Mouse (Mus musculus): ENCODE measurements around the gene Dazap1. TPM values are rescaled to one million over a fixed set of nuclear protein-coding genes. Genes with fewer than 3 reads are reported as not detected.

Dazap1 gene
- total and polyA plus RNA-seq, 3 experiments: 151 to 533 (median 191) TPM

- Histone ChIP-seq H3K9me3 (replicated peaks) (no peaks in the 10 kb centered on the region), H3K4me3 (ENCODE audit: low read depth, low read length) (peak overlapping the region; percentile 83), H3K36me3 (replicated peaks) (peaks cover 43% of the 10 kb centered on the region), H3K4me1 (ENCODE audit: insufficient read depth, low read depth, low read length) (peaks cover 56% of the 10 kb centered on the region), H3K27me3 (ENCODE audit: insufficient read depth, low read length) (peaks cover 19% of the 10 kb centered on the region)
- TF ChIP-seq CTCF (IDR thresholded peaks at IDR 0.05; ENCODE audit: low read depth, low read length): no peak
- TF ChIP-seq GATA2 (IDR thresholded peaks at IDR 0.05; ENCODE audit: borderline replicate concordance, low read depth, low read length): no peak
- no peak for TF ChIP-seq POLR2AphosphoS5 (IDR thresholded peaks at IDR 0.05; ENCODE audit: insufficient replicate concordance, low read depth, low read length)
- TF ChIP-seq TAL1 (conservative IDR thresholded peaks at IDR 0.05; ENCODE audit: low read depth, low read length): no peak
- no peak for TF ChIP-seq GATA1 (IDR thresholded peaks at IDR 0.05; ENCODE audit: borderline replicate concordance, low read length)
- ATAC-seq (ENCODE audit: extremely low read depth, insufficient number of reproducible peaks, low FRiP score, poor library complexity, severe bottlenecking) (no peak), DNase-seq (ENCODE audit: low spot score) (no peak)
These were observed 32.0 kb downstream of the Dazap1 start for GRCm38 (mm10) chr10:80293325-80293724.

GRCm38 (mm10) chr10:80294311-80294710 lies 33.0 kb downstream of the Dazap1 start:
- Histone ChIP-seq H3K4me1 (ENCODE audit: insufficient read depth, low read depth, low read length) (peaks cover 52% of the 10 kb centered on the region), H3K4me3 (ENCODE audit: low read depth, low read length) (peak overlapping the region; percentile 83)
- ATAC-seq (ENCODE audit: extremely low read depth, insufficient number of reproducible peaks, low FRiP score, poor library complexity, severe bottlenecking): no peak

GRCm38 (mm10) chr10:80294788-80295303 lies 33.6 kb downstream of the Dazap1 start:
- no peak for ATAC-seq (ENCODE audit: extremely low read depth, insufficient number of reproducible peaks, low FRiP score, poor library complexity, severe bottlenecking)
- Histone ChIP-seq H3K36me3 (replicated peaks) (peaks cover 31% of the 10 kb centered on the region), H3K27me3 (ENCODE audit: insufficient read depth, low read length) (peaks cover 34% of the 10 kb centered on the region), H3K4me1 (ENCODE audit: insufficient read depth, low read depth, low read length) (peaks cover 52% of the 10 kb centered on the region), H3K9me3 (replicated peaks) (no peaks in the 10 kb centered on the region), H3K4me3 (ENCODE audit: low read depth, low read length) (peak overlapping the region; percentile 83; the same call in 1 of the 2 replicates)
- DNase-seq (ENCODE audit: low spot score): no peak
- 0 out of 2 replicates have a peak, but pooled peaks have one; percentile 22 for TF ChIP-seq POLR2AphosphoS5 (IDR thresholded peaks at IDR 0.05; ENCODE audit: insufficient replicate concordance, low read depth, low read length)
- TF ChIP-seq GATA1 (IDR thresholded peaks at IDR 0.05; ENCODE audit: borderline replicate concordance, low read length): no peak

More at GRCm38 (mm10) chr10:80294311-80294710, 33.0 kb downstream of the Dazap1 start:
- H3K27me3 ChIP-seq (ENCODE audit: insufficient read depth, low read length): peaks cover 28% of the 10 kb centered on the region
- no peak for DNase-seq (ENCODE audit: low spot score)
- H3K36me3 ChIP-seq (replicated peaks): peaks cover 33% of the 10 kb centered on the region
- TF ChIP-seq TAL1 (conservative IDR thresholded peaks at IDR 0.05; ENCODE audit: low read depth, low read length) (no peak), CTCF (IDR thresholded peaks at IDR 0.05; ENCODE audit: low read depth, low read length) (no peak), POLR2AphosphoS5 (IDR thresholded peaks at IDR 0.05; ENCODE audit: insufficient replicate concordance, low read depth, low read length) (no peak), GATA1 (IDR thresholded peaks at IDR 0.05; ENCODE audit: borderline replicate concordance, low read length) (no peak), GATA2 (IDR thresholded peaks at IDR 0.05; ENCODE audit: borderline replicate concordance, low read depth, low read length) (no peak)
- H3K9me3 ChIP-seq (replicated peaks): no peaks in the 10 kb centered on the region

- ATAC-seq (ENCODE audit: extremely low read depth, insufficient number of reproducible peaks, low FRiP score, poor library complexity, severe bottlenecking) (0 out of 2 replicates have a peak, but pooled peaks have one; percentile 30), DNase-seq (ENCODE audit: low spot score) (peak; percentile 64)
- Histone ChIP-seq H3K4me3 (ENCODE audit: low read depth, low read length) (peak within 1 kb of the TSS; percentile 83; the same call in 1 of the 2 replicates), H3K4me1 (ENCODE audit: insufficient read depth, low read depth, low read length) (peaks cover 52% of the 10 kb centered on the region), H3K27me3 (ENCODE audit: insufficient read depth, low read length) (peaks cover 44% of the 10 kb centered on the region), H3K9me3 (replicated peaks) (no peaks in the 10 kb centered on the region), H3K36me3 (replicated peaks) (peaks cover 31% of the 10 kb centered on the region)
- TF ChIP-seq GATA1 (IDR thresholded peaks at IDR 0.05; ENCODE audit: borderline replicate concordance, low read length) (no peak), POLR2AphosphoS5 (IDR thresholded peaks at IDR 0.05; ENCODE audit: insufficient replicate concordance, low read depth, low read length) (0 out of 2 replicates have a peak, but pooled peaks have one; percentile 33), GATA2 (IDR thresholded peaks at IDR 0.05; ENCODE audit: borderline replicate concordance, low read depth, low read length) (no peak), TAL1 (conservative IDR thresholded peaks at IDR 0.05; ENCODE audit: low read depth, low read length) (no peak), CTCF (IDR thresholded peaks at IDR 0.05; ENCODE audit: low read depth, low read length) (peak; percentile 42)
These were observed 34.5 kb downstream of the Dazap1 start, which contains the start of gene Apc2 for GRCm38 (mm10) chr10:80295618-80296425. Gene Apc2, plus strand, starts transcription at chr10:80295977.

GRCm38 (mm10) chr10:80296824-80297223 lies 35.5 kb downstream of the Dazap1 start:
- TF ChIP-seq GATA2 (IDR thresholded peaks at IDR 0.05; ENCODE audit: borderline replicate concordance, low read depth, low read length) (no peak), TAL1 (conservative IDR thresholded peaks at IDR 0.05; ENCODE audit: low read depth, low read length) (no peak), CTCF (IDR thresholded peaks at IDR 0.05; ENCODE audit: low read depth, low read length) (no peak), GATA1 (IDR thresholded peaks at IDR 0.05; ENCODE audit: borderline replicate concordance, low read length) (no peak), POLR2AphosphoS5 (IDR thresholded peaks at IDR 0.05; ENCODE audit: insufficient replicate concordance, low read depth, low read length) (no peak)
- H3K4me3 ChIP-seq (ENCODE audit: low read depth, low read length): no peak overlapping the region
- peaks cover 31% of the 10 kb centered on the region for H3K36me3 ChIP-seq (replicated peaks)
- DNase-seq (ENCODE audit: low spot score) (no peak), ATAC-seq (ENCODE audit: extremely low read depth, insufficient number of reproducible peaks, low FRiP score, poor library complexity, severe bottlenecking) (no peak)
- H3K4me1 ChIP-seq (ENCODE audit: insufficient read depth, low read depth, low read length): peaks cover 49% of the 10 kb centered on the region
- H3K27me3 ChIP-seq (ENCODE audit: insufficient read depth, low read length): peaks cover 54% of the 10 kb centered on the region
- no peaks in the 10 kb centered on the region for H3K9me3 ChIP-seq (replicated peaks)

GRCm38 (mm10) chr10:80297526-80298133 lies 36.3 kb downstream of the Dazap1 start:
- H3K4me1 ChIP-seq (ENCODE audit: insufficient read depth, low read depth, low read length): peaks cover 52% of the 10 kb centered on the region
- H3K4me3 ChIP-seq (ENCODE audit: low read depth, low read length): no peak overlapping the region
- no peak for ATAC-seq (ENCODE audit: extremely low read depth, insufficient number of reproducible peaks, low FRiP score, poor library complexity, severe bottlenecking)
- H3K27me3 ChIP-seq (ENCODE audit: insufficient read depth, low read length): peaks cover 62% of the 10 kb centered on the region
- no peak for TF ChIP-seq GATA2 (IDR thresholded peaks at IDR 0.05; ENCODE audit: borderline replicate concordance, low read depth, low read length)
- no peak for TF ChIP-seq GATA1 (IDR thresholded peaks at IDR 0.05; ENCODE audit: borderline replicate concordance, low read length)
- no peak for TF ChIP-seq TAL1 (conservative IDR thresholded peaks at IDR 0.05; ENCODE audit: low read depth, low read length)
- TF ChIP-seq POLR2AphosphoS5 (IDR thresholded peaks at IDR 0.05; ENCODE audit: insufficient replicate concordance, low read depth, low read length): no peak
- TF ChIP-seq CTCF (IDR thresholded peaks at IDR 0.05; ENCODE audit: low read depth, low read length): no peak
- H3K9me3 ChIP-seq (replicated peaks): no peaks in the 10 kb centered on the region
- DNase-seq (ENCODE audit: low spot score): no peak
- peaks cover 30% of the 10 kb centered on the region for H3K36me3 ChIP-seq (replicated peaks)
